In genomic region chr3:65579260-65579921, GRCm38 (mm10) we compare ENCODE assay signal across 21 mouse cellular contexts. TPM values are rescaled to one million over a fixed set of nuclear protein-coding genes. Genes with fewer than 3 reads are reported as not detected.
A peak's percentile ranks its signal among the peaks of the same experiment; 100 is the strongest.
DNase-seq lines count a peak whose midpoint lies in the region; ATAC-seq and TF ChIP-seq lines count a peak whose summit lies in the region.
"Had no signal": no experiment of that assay in that cellular context is flagged by ENCODE, and none has a peak within 500 bp of the region (broad histone marks: within the 10 kb centered on the region; RNA-seq: fewer than 3 reads in every experiment).

No protein-coding gene starts in this region.

- no peaks in the 10 kb centered on the region for H3K9me3 ChIP-seq in liver, embryonic 12.5 days (replicated peaks)
- H3K9me3 ChIP-seq in lung, postnatal 0 days (ENCODE audit: low read length), result no peaks in the 10 kb centered on the region
- H3K9me3 ChIP-seq: embryonic facial prominence, embryonic 13.5 days; forebrain, embryonic 12.5 days; G1E had no signal

- TF ChIP-seq POLR2A in liver, adult 2 months (IDR thresholded peaks at IDR 0.05; ENCODE audit: extremely low read depth, insufficient read depth, low read length), result no peak
- no peak for TF ChIP-seq POLR2A in lung, adult 2 months (IDR thresholded peaks at IDR 0.05; ENCODE audit: borderline replicate concordance, extremely low read depth, low read depth, low read length)

- H3K4me1 ChIP-seq in liver, adult 2 months (ENCODE audit: control insufficient read depth, insufficient read depth, low read length), result peaks cover 15% of the 10 kb centered on the region
- no peaks in the 10 kb centered on the region for H3K4me1 ChIP-seq in liver, embryonic 12.5 days
- no peaks in the 10 kb centered on the region for H3K4me1 ChIP-seq in lung, postnatal 0 days (ENCODE audit: insufficient read depth, low read depth, low read length)
- H3K4me1 ChIP-seq in lung, adult 2 months (ENCODE audit: control insufficient read depth, insufficient read depth, low read length), result peaks cover 7% of the 10 kb centered on the region; the same call in 1 of the 2 replicates
- H3K4me1 ChIP-seq: forebrain, embryonic 12.5 days had no signal

- WGBS in liver, adult 2 months, result 27% methylated on average over 12 of the region's 12 CpGs
- WGBS in liver, embryonic 12.5 days (ENCODE audit: insufficient replicate concordance), result 61% methylated on average over 12 of the region's 12 CpGs
- WGBS in lung, postnatal 0 days, result 52% methylated on average over 12 of the region's 12 CpGs
- WGBS in lung, adult 2 months, result 64% methylated on average over 12 of the region's 12 CpGs

- no peak overlapping the region for H3K4me3 ChIP-seq in liver, adult 2 months (ENCODE audit: insufficient read depth, low read depth, low read length)
- H3K4me3 ChIP-seq in liver, embryonic 12.5 days, result no peak overlapping the region
- H3K4me3 ChIP-seq in lung, postnatal 0 days (ENCODE audit: low read depth, low read length), result no peak overlapping the region
- H3K4me3 ChIP-seq in lung, adult 2 months (replicated peaks; ENCODE audit: extremely low read depth, low read depth, low read length), result no peak overlapping the region
- H3K4me3 ChIP-seq: embryonic facial prominence, embryonic 13.5 days; forebrain, embryonic 12.5 days had no signal

- H3K27me3 ChIP-seq in liver, adult 2 months (ENCODE audit: control insufficient read depth, insufficient read depth, low read length), result no peaks in the 10 kb centered on the region
- H3K27me3 ChIP-seq in liver, embryonic 12.5 days (replicated peaks), result no peaks in the 10 kb centered on the region
- H3K27me3 ChIP-seq in lung, postnatal 0 days (replicated peaks; ENCODE audit: insufficient read depth, low read length), result no peaks in the 10 kb centered on the region
- H3K27me3 ChIP-seq: embryonic facial prominence, embryonic 13.5 days; forebrain, embryonic 12.5 days had no signal

- H3K36me3 ChIP-seq in liver, adult 2 months (ENCODE audit: control insufficient read depth, insufficient read depth, low read length), result no peaks in the 10 kb centered on the region
- H3K36me3 ChIP-seq in liver, embryonic 12.5 days, result no peaks in the 10 kb centered on the region
- H3K36me3 ChIP-seq in lung, postnatal 0 days (ENCODE audit: insufficient read depth, low read length), result no peaks in the 10 kb centered on the region
- H3K36me3 ChIP-seq: embryonic facial prominence, embryonic 13.5 days; forebrain, embryonic 12.5 days; G1E had no signal

- TF ChIP-seq EP300 in lung, postnatal 0 days (IDR thresholded peaks at IDR 0.05), result no peak

- H3K79me2 ChIP-seq in liver, adult 2 months (ENCODE audit: control insufficient read depth, insufficient read depth, low read length), result no peaks in the 10 kb centered on the region

- ATAC-seq in liver, embryonic 12.5 days, result no peak
- no peak for ATAC-seq in lung, postnatal 0 days
- ATAC-seq in activated CD4-positive, CD25-positive, alpha-beta regulatory T cell, adult 4 months, result no peak
- ATAC-seq: CD4-positive, CD25-positive, alpha-beta regulatory T cell, adult 4 months; forebrain, embryonic 16.5 days had no signal

- H3K4me2 ChIP-seq in liver, embryonic 12.5 days, result no peak overlapping the region
- H3K4me2 ChIP-seq in lung, postnatal 0 days (replicated peaks; ENCODE audit: low read depth, low read length), result no peak overlapping the region
- H3K4me2 ChIP-seq: embryonic facial prominence, embryonic 13.5 days; forebrain, embryonic 12.5 days; hindbrain, embryonic 14.5 days had no signal

- no peak for TF ChIP-seq CTCF in liver, adult 2 months (IDR thresholded peaks at IDR 0.05; ENCODE audit: low read depth, low read length)
- no peak for TF ChIP-seq CTCF in lung, postnatal 0 days (IDR thresholded peaks at IDR 0.05)
- no peak for TF ChIP-seq CTCF in lung, adult 2 months (IDR thresholded peaks at IDR 0.05; ENCODE audit: insufficient read depth, low read length)

- no peak overlapping the region for H3K27ac ChIP-seq in liver, adult 2 months (replicated peaks; ENCODE audit: insufficient read depth, low read depth, low read length)
- no peak overlapping the region for H3K27ac ChIP-seq in liver, embryonic 12.5 days
- H3K27ac ChIP-seq in lung, postnatal 0 days (ENCODE audit: low read length), result no peak overlapping the region
- H3K27ac ChIP-seq: embryonic facial prominence, embryonic 13.5 days; forebrain, embryonic 12.5 days; hindbrain, embryonic 14.5 days had no signal

- no peak overlapping the region for H3K9ac ChIP-seq in liver, adult 2 months (ENCODE audit: low read depth, low read length)
- H3K9ac ChIP-seq in liver, embryonic 12.5 days, result no peak overlapping the region
- H3K9ac ChIP-seq in lung, postnatal 0 days (replicated peaks; ENCODE audit: low read depth), result no peak overlapping the region
- H3K9ac ChIP-seq: embryonic facial prominence, embryonic 13.5 days; forebrain, embryonic 12.5 days; hindbrain, embryonic 14.5 days had no signal

- DNase-seq in embryo, embryonic 10 days (ENCODE audit: low spot score), result peak; percentile 47
- DNase-seq in embryo, embryonic 11 days, result no peak
- DNase-seq in liver, adult 2 months (ENCODE audit: extremely low read depth, low read depth, low spot score), result peak; percentile 75
- DNase-seq in lung, postnatal 0 days (ENCODE audit: low spot score), result peak; percentile 16
- no peak for DNase-seq in lung, adult 2 months
- DNase-seq: adrenal gland, postnatal 10 days; B cell, adult 2 months; cerebellum, adult 11 months; cerebellum, adult 8-10 months; cerebellum, postnatal 14 days; gastrocnemius, postnatal 10 days; heart, postnatal 10 days; heart, postnatal 4 days had no signal

RNA-seq across cellular contexts. Expression of gene Tiparp, which starts 51.2 kb away (rescaled TPM):
- total RNA-seq in liver, adult 2 months (2014; rRNA removed), result 6.0 and 6.5 TPM in 2 replicates
- 0.91 and 1.1 TPM in 2 replicates for polyA plus RNA-seq in liver, adult 2 months (2012; rRNA removed)
- polyA plus RNA-seq in liver, embryonic 12.5 days (2016; fragmentation: Nextera tagmentation; extraction: Ambion mirVana), result 9.4 and 10.2 TPM in 2 replicates
- 45.1 and 45.3 TPM in 2 replicates for polyA plus RNA-seq in lung, postnatal 0 days (2015; fragmentation: Nextera tagmentation; extraction: Ambion mirVana)
- polyA plus RNA-seq in lung, adult 2 months (2012; rRNA removed), result 4.7 and 5.7 TPM in 2 replicates
- 1 to 10 TPM; 5.5 to 9.2 TPM for polyA plus RNA-seq in activated CD4-positive, CD25-positive, alpha-beta regulatory T cell, adult 4 months (2017; shearing (Covaris generic))

Comparison
In these comparisons a context has a peak if more than half of its experiments do, and no peak if none do; other contexts are left out.
1. DNase-seq: peak in embryo, embryonic 10 days (single experiment), liver, adult 2 months (single experiment) and lung, postnatal 0 days (single experiment); none in embryo, embryonic 11 days (single experiment) and lung, adult 2 months (single experiment).